Mouse (Mus musculus): ENCODE results near the gene Gnai1.

DNA sequence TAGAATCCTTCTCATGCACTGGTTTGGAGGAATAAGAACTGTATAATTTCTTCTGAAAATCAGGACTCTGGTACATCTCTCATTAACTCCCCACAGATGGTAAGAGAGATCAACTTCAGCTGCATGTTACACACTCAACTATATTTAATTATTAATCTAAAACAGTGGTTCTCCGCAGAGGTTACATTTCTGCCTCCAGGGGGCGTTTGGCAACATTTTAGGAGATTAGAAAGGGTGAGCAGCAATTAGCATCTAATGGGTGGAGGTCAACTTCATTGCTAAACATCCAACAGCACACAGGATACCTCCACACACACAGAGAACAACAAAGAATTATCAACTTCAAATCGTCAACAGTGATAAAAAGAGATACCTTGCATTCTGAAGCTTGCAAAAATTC lies 2.0 kb downstream of the Gnai1 start:
- no peak for TF ChIP-seq POLR2A (IDR thresholded peaks at IDR 0.05; ENCODE audit: low read depth, low read length)
- no peak for TF ChIP-seq CTCF (IDR thresholded peaks at IDR 0.05; ENCODE audit: extremely low read depth, insufficient read length, insufficient replicate concordance, low read depth, low read length)
